Mouse (Mus musculus) MN1 (cell line): ENCODE data around the gene Ctbp2.

Experiments
- DNase-seq: peaks from one replicate; pipeline ENCODE4 v3.0.0-alpha.2; 2016; ENCODE audit warnings: low spot score

Gene Ctbp2

DNA sequence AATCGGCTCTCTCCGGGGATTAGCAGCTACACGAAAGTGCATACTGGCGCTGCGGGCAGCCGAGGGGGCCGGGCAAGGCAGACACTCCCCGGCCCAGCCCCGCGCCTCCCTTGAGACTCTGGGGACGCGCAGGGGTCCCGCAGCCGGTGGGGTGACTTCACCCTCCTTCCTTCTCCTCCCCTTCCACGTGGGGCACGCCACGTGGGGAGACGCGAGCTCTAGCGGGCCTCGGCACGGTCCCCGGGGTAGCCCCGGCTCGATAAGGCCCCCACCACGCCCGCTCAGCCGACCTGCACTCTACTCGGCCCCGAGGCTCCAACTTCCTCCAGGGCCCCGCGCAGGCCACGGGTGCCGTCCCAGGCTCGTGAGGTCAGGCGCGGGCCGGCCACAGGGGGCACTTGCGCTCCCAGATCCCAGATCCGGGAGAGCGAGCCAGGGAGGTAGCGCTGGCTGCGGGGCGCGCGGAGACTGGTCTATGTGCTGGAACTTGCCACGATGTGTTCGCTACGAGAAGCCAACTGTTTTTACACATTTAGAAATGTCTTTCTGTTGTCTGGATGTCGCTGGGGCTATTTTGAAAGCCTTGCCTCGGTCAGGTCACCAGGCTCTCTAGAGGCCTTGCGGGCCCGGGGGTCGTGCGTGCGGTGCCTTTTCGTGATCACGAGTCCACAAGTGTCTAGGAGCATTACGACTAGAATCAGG, at the start of gene Ctbp2:
Gene Ctbp2, minus strand, starts transcription at position 356 of the 702 bp plus-strand sequence.
- peak; percentile 87 for DNase-seq

DNA sequence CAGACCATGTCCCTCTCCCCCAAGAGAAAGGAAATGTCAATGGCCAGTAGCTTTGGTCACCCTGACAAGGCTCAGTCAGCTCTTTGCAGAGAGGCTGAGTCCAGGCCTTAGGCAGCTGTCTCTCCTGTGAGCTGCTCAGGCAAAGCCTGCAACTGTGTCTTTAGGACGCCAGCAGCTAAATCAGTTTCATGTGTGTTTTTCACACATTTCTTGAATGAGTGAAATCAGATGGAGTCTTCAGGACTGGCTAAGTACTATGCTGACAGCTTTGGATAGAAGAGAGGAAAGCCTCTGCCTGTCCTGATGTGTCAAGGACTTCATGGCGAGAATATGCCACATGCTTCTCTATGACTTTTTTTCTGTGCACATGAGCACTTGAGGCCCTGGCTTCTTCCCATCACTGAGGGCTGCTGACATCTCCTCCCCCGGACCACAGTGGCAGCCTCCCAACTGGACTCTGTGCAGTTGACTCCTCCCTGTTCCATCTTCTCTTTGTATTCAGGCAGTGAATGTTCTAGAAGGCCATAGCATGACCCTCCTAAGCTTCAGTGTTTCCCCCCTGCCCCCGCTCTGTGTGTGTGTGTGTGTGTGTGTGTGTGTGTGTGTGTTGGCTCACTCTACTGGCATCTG, 47.4 kb upstream of the Ctbp2 start:
- no peak for DNase-seq

DNA sequence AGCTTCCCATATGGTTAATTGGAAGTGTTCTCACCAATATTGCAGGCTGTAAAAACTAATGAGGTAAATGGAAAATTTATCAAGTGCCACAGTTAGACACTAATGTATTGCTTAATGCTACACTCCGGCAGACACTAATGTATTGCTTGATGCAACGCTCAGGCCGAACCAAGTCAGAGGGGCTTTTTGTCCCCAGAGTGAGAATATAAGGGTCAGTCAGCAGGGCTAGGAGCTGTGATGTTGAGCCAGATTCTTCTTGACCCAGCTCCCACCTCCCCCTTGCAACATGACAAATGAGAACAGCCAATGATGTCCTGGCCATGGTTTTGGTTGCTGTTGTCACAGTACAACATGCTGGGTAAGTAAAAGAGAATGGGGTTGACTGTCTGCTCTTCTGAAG, 44.8 kb upstream of the Ctbp2 start:
- DNase-seq: no peak

DNA sequence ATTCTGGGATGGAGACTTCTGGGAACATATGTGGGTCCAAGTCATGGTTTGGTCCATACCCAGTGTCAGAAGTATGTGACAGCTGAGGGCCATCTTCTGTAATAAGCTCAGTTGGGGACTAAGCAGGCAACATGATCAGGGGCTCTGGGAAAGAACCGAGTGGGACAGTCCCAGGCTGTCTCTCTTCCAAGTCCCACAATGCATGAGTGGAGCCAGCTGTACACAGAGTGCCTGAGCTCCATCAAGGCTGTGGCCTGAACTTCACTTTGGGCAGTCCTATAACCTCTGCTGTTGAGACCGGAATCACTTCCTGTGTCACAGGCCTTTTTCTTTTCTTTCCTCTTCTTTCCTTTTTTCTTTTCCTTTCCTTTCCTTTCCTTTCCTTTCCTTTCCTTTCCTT, 43.7 kb upstream of the Ctbp2 start:
- no peak for DNase-seq

DNA sequence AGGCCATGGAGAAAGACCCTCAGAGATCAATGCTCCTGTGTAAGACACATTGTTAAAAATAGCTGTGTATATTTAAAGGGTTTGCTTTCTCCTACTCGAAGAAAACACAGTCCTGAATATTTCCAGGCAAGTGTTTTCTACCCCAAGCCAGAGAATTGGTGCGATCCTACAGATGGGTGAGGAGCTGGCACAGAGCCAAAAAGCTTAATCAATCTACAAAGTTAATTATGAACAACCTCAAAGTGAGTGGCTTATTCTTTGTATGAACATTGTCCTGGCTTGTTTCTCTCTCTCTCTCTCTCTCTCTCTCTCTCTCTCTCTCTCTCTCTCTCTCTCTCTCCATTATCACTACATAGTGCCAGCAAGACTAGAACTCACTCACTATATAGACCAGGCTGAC, 40.6 kb upstream of the Ctbp2 start:
- DNase-seq: no peak

DNA sequence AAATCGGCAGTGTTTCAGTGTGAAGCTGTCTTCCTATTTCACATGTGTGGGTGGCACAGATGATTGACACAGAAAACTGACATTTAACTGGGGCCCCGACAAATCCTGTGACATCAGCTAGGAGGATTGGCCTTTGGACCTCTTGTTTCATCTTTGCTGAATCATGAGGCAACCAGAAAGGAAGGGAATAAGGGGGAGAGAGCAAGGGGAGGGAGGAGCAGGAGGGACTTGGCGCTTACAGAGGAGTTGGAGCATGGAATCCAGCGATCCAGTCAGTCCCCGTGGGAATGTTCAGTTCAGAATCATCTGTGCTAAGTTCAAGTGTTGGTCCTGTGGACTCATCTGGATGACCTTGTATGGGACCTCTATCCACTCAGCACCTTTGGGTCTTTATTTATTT, 38.9 kb upstream of the Ctbp2 start:
- DNase-seq: no peak

DNA sequence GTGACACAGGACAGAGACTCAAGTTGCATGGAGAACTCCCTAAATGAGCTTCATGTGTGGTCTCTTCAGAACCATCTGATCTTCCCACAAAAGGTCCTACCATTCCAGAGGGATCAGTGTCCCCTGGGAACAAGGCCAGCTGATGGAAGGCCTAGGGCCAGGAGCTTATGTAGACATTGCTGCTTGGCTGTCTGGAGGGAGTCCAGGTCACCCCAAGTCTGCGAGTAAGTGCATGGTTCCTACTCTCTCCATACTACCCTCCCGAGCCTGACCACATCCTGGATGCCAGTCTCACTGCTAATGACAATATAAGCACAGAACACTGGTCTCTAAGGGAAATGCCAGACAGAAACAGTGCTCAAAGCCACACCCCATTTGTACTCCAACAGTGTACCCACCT, 38.0 kb upstream of the Ctbp2 start:
- no peak for DNase-seq

DNA sequence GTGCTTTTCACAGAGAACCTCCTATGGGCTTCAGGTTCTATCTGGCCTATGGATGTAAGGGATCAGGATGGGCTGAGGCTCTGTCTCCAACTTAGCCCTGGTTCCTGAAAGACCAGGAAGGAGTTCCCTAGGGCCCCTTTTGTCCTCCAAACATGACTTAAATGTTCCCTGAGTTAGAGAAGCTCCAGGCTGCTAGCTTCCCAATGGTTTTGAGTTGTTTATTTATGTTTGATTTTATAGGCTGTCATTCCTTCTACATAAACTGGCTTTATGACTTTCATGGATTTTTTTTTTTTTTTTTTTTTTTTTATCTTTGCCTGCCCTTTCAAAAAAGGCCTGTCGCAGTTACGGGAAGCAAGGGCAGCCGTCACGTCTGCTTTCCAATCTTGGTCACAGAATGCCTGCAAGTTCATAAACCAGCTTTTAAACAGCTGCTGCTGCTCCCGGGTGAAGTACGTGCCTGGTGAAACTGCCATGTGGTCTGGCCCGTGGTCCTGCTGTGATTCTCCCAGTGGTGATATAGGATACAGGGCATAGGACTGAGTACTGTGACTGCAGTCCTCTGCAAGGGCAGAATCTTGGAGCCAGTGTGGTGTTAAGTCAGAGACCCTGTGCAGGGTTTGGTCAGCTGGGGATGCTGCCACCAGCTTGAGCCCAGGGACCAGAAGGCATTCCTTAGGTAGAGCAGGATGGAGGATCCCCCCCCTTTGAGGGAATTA, 37.4 kb upstream of the Ctbp2 start:
- no peak for DNase-seq

DNA sequence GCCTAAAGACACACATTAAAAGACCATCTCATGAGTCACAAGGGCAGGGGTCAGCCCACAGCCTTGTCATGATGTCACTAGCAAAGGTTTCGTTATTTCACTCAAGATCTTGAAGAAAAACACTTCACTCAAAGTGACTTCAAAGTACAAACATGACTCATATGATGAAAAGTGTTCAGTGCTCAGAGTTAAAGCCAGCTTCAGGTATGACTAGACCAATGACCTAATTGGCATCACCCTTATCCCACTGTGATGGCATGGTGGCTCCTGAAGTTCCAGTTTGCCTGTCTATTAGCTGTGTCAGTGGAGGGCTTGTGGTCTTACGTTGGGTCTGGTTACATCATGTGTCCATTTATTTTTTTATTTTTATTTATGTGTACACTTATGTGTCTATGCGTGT, 35.4 kb upstream of the Ctbp2 start:
- DNase-seq: no peak

DNA sequence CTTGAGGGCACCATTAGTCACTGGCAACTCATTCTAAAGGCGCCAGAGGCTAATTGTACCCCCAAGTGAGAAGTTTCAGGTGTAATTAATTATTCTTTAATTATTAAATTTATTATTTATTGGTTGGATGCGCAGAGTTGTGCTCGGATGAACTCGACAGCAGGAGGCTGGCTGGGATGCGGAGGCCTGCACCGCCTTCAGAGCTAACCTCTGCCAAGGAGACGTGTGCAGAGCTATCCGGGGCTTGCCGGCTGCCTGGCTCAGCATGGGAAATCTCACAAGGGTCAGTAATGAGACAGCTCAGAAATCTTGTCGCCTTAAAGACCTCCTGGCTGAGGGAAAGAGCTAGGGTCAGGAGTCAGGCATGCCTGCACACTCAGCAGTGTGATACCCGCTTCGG, 31.5 kb upstream of the Ctbp2 start:
- DNase-seq: no peak

DNA sequence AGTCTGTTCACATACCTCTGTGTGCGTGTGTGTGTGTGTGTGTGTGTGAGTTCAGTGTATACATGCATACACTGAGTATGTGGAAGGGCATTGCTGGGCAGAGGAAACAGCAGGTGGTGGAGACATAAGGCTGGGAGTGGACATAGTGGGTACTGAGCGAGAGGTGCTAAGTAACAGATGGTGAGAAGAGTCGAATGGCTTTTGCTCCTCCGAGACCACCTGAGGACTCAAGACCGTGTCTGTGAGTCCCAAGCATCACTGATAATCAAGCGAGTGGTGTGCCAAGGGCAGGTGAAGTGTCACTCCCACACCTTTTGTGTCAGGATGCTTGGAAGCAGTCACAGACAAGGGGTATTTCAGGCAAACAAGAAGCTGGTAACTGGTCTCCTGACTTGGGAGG, 30.7 kb upstream of the Ctbp2 start:
- DNase-seq: no peak

DNA sequence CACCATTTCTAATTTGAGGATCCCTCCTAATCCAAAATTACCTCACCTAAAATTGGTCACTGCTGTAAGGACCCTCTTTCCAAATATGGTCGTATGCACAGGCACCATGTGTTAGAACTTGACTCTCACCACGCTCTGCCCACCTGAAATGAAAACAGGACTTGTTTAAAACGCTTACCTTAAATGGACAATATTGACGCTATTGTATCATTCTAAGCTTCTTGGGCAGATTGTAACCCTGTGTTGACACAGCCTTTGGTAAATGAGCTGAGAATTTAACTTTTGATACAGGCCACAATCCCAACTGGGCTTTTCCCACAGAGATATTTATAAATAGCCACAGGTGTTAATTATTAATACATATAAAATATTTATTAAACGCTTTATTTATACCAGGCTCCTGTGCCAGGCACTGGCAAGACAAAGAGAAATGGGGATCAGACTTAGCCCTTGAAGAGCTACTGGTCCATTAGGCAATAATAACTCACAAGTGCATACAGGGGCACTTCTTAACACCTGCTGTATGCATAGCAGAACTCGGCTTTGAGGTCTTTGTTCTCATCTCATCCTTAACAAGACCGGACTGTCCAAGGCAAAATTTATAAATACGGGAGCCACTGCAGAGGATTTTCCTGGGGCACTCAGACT, 15.7 kb upstream of the Ctbp2 start:
- DNase-seq: no peak

DNA sequence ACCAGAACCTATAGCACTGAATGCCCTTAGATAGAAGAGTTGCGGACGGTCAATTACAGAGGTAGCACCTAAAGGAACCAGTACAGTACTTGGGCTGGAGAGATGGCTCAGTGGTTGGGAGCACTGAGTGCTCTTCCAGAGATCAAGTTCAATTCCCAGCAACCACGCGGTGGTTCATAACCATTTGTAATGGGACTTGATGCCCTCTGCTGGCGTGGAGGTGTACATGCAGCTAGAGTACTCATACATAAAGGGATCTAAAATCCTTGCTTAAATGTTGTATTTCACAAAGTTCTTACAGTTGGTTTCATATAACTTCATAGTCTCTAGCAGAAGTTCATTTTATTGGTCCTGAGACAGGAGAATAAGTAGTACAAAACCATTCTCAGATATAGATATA, 9.4 kb upstream of the Ctbp2 start:
- DNase-seq: no peak

DNA sequence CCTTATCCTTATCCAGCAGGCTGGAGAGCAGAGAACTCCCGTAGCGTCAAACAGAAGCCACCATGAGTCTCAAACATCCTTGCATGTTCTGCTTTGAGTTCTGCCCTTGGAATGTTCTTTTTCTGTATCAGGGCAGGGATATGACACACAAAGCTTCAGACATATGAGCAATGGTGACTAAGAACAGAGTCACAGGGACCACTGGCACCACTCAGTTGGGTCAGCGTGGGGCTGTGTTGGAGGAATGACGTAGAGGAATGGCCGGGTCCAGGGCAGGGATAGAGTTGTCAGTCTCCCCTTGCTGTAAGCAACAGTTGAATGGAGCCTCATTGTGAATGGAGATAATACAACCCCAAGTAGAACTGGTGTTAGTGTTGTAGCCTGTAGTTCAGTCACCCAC, 8.5 kb upstream of the Ctbp2 start:
- no peak for DNase-seq

DNA sequence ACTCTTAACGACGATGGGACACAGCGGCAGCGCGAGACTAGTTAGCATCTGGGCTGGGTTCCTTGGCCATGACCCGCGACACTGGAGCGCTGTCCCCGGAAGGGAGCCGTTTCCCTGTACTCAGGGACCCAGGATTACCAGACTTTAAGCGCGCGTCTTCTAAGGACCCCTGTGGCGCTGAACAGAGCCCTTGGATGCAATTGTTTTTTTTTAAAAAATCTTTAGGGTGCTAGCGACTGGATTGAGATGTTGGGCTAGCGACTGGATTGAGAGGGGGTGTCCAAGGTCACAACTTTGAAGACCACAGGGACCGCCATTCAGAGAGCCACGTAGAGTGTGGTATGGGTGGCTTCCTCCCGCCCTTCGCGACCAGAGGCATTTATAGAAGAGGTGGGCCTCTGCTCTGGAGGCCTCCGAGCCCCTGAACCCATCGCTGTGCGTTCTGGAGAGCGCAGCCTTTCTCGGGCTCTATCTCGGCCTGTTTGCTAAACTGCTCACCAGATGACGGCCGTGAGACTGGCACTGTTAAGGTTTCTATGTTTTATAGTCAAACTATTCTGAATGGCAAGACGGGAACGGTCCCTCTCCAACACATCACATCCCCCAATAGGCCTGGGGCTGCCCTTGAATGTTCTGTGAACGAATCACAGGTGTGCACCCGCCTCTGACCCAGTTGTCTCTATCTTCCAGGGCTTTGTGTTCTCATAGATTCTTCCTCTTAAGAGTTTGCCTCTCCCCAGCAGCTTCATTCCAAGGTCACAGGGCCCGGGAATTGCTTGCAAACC, 739 bp upstream of the Ctbp2 start:
- no peak for DNase-seq

DNA sequence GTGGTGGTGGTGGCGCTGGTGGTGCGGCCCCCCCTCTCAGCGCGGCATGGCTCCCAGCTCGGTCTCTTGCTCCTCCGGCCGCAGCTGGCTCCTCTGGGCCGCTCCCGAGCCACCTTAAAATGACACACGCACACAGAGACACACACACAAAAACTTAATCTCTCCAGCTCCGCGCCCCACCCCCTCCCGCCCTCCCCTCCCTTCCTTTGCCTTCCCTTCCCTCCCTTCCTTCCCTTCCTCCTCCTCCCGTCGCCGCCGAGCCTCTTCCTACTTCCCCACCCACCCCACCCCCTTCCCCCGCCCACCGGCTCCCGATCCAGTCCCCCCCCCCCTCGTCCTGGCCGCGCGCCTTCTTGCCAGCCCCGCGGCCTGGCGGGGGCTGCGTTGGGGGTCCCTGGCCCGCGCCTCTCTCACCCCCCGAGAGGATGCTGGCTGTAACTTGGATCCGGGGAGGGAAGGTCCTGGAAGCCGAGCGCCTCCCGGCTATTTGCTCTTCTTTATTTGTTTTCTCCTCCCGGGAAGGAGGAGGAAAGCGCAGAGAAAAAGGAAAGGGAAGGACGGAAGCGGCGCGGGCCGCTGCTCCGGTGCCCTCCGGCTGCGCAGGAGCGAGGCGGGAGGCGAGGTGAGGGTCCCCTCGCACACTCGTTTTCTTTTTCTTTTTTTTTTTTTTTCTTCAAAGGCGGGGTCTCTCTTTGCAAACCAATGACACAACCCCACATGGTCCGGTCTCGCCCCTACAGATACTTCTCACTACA, 733 bp downstream of the Ctbp2 start, which contains the start of gene Fgfr2:
Gene Fgfr2, minus strand, starts transcription at position 107 of the 755 bp plus-strand sequence.
- peak; percentile 82 for DNase-seq

DNA sequence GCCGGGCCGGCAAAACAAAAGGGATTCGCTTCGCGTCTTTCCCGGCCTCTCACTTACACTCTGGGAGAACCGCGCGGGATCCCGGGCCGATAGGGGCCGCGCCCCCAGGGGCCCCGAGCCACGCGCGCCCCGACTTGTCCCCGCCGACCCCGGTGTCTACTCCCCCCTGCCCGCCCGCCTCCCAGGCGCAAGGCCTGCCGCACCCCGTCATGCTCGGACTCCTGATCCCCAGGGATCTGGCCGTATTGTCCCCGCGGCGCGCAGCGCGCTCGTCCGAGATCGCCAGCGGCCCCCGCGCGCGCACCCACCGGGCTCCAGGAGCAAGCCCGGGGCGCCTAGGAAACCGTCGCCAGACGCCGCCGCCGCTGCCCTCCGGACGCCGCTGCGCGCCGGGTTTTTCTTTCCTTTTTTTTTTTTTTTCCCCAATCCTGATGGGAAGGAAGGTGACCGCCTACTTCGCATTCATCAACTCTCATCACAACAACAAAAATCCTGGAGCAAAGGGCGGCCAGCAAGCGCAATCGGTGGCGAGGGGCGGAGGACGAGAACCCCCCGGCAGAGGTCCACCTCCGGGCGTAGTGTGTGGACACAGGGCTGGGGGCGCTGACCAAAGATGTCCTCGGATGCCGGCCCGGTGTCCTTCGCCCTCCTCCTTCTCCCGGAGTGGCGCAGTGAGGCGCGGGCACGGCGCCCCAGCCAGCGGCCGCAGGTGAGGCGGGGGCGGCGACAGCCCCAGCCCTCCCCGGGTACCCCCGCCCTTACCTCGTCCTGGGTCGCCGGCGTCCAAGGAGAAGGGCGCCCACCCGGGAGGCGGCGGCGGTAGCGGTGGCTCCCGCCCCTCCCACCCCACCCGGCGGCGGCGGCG, 1.5 kb downstream of the Ctbp2 start:
- DNase-seq: peak; percentile 64

DNA sequence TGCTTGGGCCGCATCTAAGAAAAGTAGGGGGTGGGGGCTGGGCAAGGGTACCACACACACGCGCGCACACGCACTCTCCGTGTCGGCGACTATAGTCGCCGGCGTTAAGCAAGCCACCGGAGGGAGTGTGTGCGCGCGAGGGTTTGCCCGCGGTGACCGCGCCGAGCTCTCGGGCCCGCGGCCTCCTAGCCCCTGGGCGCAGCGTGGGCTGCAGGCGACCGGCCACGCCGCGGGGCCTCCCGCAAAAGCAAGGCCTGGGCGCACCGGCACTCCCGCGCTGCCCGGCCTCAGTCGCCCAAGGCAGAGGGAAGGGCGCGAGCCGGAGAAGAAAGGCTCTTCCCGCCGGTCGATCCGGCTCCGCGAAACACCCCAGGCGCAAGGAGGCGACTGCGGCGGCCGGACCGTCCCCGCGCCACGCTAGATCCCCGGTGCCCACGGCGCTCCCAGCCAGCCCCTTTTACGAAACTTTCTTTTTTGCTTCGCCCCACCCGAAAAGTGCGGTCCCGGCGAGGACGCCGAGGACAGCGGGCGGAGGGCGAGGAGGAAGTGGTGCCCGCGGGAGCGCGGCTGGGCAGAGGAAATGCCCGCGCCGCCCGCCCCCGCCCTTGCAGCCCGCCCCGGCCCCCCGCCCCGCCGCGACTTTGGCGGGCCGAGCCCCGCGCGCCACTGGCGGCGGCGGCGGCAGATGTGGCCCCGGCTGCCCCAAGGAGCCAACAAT, 2.3 kb downstream of the Ctbp2 start:
- DNase-seq: peak; percentile 51

DNA sequence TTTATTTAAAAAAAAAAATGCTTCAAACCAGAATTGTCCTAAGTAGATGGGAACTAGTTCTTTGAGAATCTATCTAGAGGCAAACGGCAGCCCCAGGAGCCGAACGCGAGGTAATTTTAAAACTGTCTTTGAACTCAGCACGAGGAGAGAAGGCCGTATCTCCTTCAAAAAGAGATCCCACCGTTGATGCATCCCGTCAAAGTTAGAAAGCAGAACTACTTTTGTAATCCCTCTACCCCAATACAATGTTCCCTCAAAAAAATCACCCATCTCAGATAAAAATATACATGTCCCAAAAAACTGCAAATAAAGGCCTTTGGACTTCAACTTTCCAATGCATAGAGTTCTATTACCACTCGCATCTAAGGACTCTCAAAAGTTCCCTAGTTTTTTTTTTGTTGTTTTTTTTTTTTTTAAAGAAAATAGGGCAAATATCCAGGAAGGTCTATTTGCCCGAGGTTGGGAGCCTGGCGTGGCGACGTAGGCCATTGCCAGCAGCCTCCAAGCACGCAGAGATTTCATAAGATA, 3.0 kb downstream of the Ctbp2 start:
- no peak for DNase-seq
